Mouse (Mus musculus) gastrocnemius, postnatal 25 days (tissue): ENCODE data around the gene Gm21693. TPM values are rescaled to one million over a fixed set of nuclear protein-coding genes. Genes with fewer than 3 reads are reported as not detected.
"Not testable (repeated sequence)": the region's sequence is repeated elsewhere in the genome, so short reads cannot be mapped to it uniquely, and the experiment has no call there.

Experiments used
- DNase-seq: peaks from one replicate; pipeline ENCODE4 v3.0.0; 2022
- long read RNA-seq, 2 experiments: library from polyadenylated mRNA; stranded (forward); transcript quantifications; one replicate each; pipeline ENCODE4 v2.0.0; 2021
- total RNA-seq, 2 experiments: library from RNA; stranded (reverse); gene quantifications; 1 replicate in 1 of 2; 2 replicates in 1 of 2; pipeline ENCODE4 v1.2.3; 2021

The Gm21693 gene
- not detected for total RNA-seq
- long read RNA-seq, experiment 1, result 0 reads
- long read RNA-seq, experiment 2, result 0 reads

DNA sequence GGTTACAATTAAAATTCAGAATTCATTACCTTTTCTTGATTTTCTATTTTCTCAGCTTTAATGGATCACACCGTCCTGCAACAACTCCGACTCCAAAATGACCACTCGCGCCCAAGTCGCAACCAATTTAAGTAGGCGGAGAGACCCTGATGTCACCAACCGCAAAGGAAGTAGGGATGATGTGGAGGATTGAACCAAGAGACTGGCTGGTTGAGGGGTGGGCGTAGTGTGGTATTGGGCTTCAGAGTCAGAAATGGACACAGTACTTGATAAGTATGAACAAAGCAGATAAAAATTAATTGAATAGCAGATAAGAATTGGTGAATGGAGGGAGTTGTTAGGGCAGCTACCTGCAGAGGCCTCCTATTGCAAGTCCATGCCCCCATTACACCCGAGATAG is at the start of gene Gm21693:
Gene Gm21693, minus strand, starts transcription at position 101 of the 400 bp plus-strand sequence.
- DNase-seq, result not testable (repeated sequence)

- DNase-seq, result not testable (repeated sequence)
These were observed 4.5 kb downstream of the Gm21693 start for GRCm38 (mm10) chrY:3340661-3341060.

- not testable (repeated sequence) for DNase-seq
These were observed 38.8 kb downstream of the Gm21693 start, which contains the start of gene Gm21677 for GRCm38 (mm10) chrY:3306349-3306748. Gene Gm21677 (minus strand): TSS chrY:3306449.

Other genes starting within 250 kb of the Gm21693 start
- not detected for gene Gm21677, start 38.9 kb downstream of the Gm21693 start, total RNA-seq
- gene Gm21704, start 64.8 kb upstream of the Gm21693 start, total RNA-seq, result not detected
- not detected for gene Gm21708, start 64.8 kb upstream of the Gm21693 start, total RNA-seq